Mouse (Mus musculus) 416B (cell line): Measurements from ENCODE around the gene Asf1a.
"Not testable (repeated sequence)": the region's sequence is repeated elsewhere in the genome, so short reads cannot be mapped to it uniquely, and the experiment has no call there.

Source experiments
- DNase-seq: peaks from one replicate; pipeline ENCODE4 v3.0.0; 2011; ENCODE audit warnings: low read depth

Gene Asf1a

DNA sequence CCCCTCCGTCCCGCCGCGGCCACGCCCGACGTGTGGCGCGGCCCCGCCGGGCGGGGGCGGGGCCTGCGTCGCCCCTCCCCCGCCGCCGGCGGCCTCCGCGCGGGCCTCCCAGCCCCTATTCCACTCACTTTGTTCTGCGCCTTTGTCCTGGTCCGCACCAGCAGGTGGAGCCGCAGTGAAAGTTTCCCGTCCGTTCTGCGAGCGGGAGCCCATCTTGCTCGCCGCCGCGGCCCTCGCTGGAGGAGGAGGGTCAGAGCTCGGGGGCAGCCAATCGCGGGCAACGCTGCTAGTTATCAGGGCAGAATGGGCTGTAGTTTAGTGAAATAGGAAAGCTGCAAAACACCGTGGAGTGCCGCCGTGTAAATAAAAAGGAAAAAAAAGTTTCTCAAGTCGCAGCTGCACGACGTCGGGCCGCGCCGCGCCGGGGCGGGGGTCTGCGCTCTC is at the start of gene Asf1a:
TSS of gene Asf1a (plus strand) at position 81 of the 444 bp plus-strand sequence.
- DNase-seq = peak; percentile 96

DNA sequence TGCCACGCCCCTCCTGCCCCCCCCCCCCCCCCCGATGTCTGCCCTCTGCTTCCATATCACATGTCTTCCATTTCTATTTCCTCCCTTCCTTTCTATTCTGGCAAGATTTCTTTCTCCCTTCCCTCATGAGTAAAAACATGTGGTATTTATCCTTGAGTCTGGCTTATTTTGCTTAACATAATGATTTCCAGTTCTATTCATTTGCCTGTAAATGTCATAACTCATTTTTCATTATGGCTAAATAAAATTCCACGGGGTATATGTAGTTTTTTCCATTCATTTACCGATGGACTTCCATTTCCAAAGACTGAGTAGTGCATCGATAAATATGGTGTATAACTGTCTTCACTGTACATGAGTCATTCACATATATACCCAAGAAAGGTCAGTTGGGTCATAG is 34.6 kb upstream of the Asf1a start:
- no peak for DNase-seq

- no peak for DNase-seq
These were observed 31.0 kb upstream of the Asf1a start for GRCm38 (mm10) chr10:53565538-53565937.

DNA sequence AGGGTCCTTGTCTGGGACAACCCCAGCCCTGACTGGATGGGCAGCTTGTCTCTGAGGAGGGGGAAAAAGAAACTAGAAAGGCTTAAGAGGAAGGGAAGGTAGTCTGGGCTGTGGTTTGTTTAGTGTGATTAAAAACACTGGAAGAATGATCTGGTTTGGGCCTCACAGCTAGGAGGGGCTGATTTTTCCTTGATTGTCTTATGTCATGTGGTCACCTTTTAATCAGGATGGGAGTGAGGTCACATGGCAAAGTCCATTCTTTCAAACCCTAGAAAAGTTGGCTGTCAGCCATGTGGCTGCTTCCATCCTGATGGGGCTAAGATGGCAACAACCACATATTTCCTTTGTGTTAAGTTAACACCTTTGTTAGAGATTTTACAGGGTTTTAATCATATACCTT is 28.0 kb upstream of the Asf1a start:
- peak; percentile 9 for DNase-seq

- DNase-seq = no peak
These were observed 16.4 kb upstream of the Asf1a start for GRCm38 (mm10) chr10:53580137-53580536.

- DNase-seq = no peak
These were observed 15.9 kb upstream of the Asf1a start for GRCm38 (mm10) chr10:53580621-53581081.

GRCm38 (mm10) chr10:53581087-53581486 is 15.5 kb upstream of the Asf1a start:
- no peak for DNase-seq

GRCm38 (mm10) chr10:53585777-53586176 is 10.8 kb upstream of the Asf1a start:
- DNase-seq = no peak

- DNase-seq = peak; percentile 90
These were observed 547 bp upstream of the Asf1a start for GRCm38 (mm10) chr10:53595744-53596676.

- DNase-seq = no peak
These were observed 744 bp downstream of the Asf1a start for GRCm38 (mm10) chr10:53597121-53597881.

- DNase-seq = peak; percentile 80
These were observed 2.3 kb downstream of the Asf1a start for GRCm38 (mm10) chr10:53598821-53599220.

- DNase-seq = peak; percentile 62
These were observed 8.8 kb downstream of the Asf1a start for GRCm38 (mm10) chr10:53605328-53605727.

DNA sequence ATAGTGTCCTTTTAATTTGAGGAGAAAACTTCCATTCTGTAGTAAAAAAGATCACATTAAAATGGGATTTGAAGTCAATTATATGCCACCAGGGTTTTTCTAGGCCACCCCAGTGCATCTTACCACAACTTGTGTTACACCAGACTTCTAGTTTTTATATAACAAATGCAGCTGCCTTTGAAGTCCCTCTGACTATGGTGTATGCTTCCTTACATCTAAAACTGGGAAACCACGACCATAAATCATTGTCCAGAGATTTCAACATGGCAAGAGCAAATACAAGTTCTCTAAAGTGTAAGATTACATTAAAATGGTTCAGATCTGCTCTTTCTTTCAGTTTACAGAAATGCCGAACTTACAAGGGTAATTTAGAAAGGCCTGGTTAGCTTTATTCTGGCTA is 11.7 kb downstream of the Asf1a start:
- DNase-seq = peak; percentile 61

DNA sequence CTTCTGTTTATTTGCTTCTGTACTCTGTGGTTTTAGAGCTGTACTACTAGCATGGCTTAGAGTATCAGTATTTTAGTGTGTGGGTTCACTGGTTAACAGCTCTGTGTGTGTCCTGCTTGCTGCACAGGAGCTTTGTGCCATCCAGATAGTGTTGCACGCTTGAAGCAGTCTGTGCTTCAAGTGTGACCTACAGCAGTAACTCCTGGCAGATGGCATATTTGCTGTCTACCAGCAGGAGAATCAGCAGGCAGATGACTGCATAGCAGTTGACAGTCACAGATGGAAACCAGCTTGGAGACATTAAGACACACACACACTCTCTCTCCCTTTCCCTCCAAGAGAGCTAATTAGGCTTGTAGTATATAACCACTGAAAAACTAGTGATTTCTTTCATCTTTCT is 15.6 kb downstream of the Asf1a start:
- DNase-seq = no peak

- no peak for DNase-seq
These were observed 17.4 kb downstream of the Asf1a start for GRCm38 (mm10) chr10:53613955-53614354.

- DNase-seq = peak; percentile 96
These were observed 19.5 kb downstream of the Asf1a start for GRCm38 (mm10) chr10:53615850-53616616.

GRCm38 (mm10) chr10:53629247-53629917 is 32.8 kb downstream of the Asf1a start:
- peak; percentile 92 for DNase-seq

DNA sequence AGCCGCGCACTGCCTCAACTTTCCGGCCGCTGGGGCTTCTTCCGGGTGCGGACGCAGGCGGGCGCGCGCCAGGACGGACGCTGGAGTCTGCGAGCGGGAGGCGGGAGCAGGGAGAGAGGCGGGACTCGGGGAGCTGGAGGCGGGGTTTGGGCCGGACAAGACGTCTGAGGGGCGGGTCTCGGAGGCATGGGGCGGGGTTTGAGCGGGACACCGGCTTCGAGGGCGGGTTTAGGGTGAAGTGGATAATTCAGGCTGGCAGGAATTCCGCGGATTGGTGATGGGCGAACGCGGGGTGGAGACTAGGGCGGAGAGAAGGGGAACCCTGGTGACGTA is 33.3 kb downstream of the Asf1a start:
- DNase-seq = peak; percentile 98

- DNase-seq = not testable (repeated sequence)
These were observed 33.8 kb downstream of the Asf1a start, which contains the start of gene Mcm9 for GRCm38 (mm10) chr10:53630339-53630738. Mcm9 (minus strand) TSS chr10:53630439.

- DNase-seq = no peak
These were observed 37.6 kb downstream of the Asf1a start for GRCm38 (mm10) chr10:53634160-53634559.

GRCm38 (mm10) chr10:53635246-53635971 is 38.9 kb downstream of the Asf1a start:
- DNase-seq = no peak
